Mouse (Mus musculus) heart, postnatal 0 days (tissue): ENCODE data around the gene Esr1. TPM values are rescaled to one million over a fixed set of nuclear protein-coding genes. Genes with fewer than 3 reads are reported as not detected.

Source experiments
- ATAC-seq: fragments of 200-750 bp; cut with Nextera tagmentation; 2 replicates; pipeline ENCODE4 v1.8.0; 2017; ENCODE audit warnings: low read depth, moderate number of reproducible peaks, moderate library complexity; ENCODE audit not compliant: insufficient read depth
- DNase-seq: peaks from one replicate; pipeline ENCODE4 v3.0.0-alpha.2; 2016; ENCODE audit warnings: low spot score
- H3K27ac ChIP-seq: fragments of 300-500 bp; sonication (generic); 2 replicates; pipeline ENCODE4 v1.5.1; 2014; ENCODE audit warnings: low read depth, mild to moderate bottlenecking
- H3K27me3 ChIP-seq: fragments of 300-500 bp; sonication (generic); 2 replicates; pipeline ENCODE4 v1.6.1; 2014; ENCODE audit warnings: low read length, mixed read lengths; ENCODE audit not compliant: control insufficient read depth, insufficient read depth
- H3K36me3 ChIP-seq: fragments of 300-500 bp; sonication (generic); replicated peaks from 2 replicates; pipeline ENCODE4 v1.6.1; 2014; ENCODE audit warnings: low read length, mixed read lengths; ENCODE audit not compliant: control insufficient read depth, insufficient read depth
- H3K4me1 ChIP-seq: fragments of 300-500 bp; sonication (generic); 2 replicates; pipeline ENCODE4 v1.6.1; 2014; ENCODE audit warnings: antibody characterized with exemption; ENCODE audit not compliant: control insufficient read depth, insufficient read depth
- H3K4me2 ChIP-seq: fragments of 300-500 bp; sonication (generic); 2 replicates; pipeline ENCODE4 v1.6.1; 2014; ENCODE audit warnings: low read depth, mild to moderate bottlenecking, low read length, moderate library complexity
- H3K4me3 ChIP-seq: fragments of 300-500 bp; sonication (generic); 2 replicates; pipeline ENCODE4 v1.5.1; 2014; ENCODE audit warnings: low read depth, low read length
- H3K9ac ChIP-seq: fragments of 300-500 bp; sonication (generic); replicated peaks from 2 replicates; pipeline ENCODE4 v1.6.1; 2014; ENCODE audit warnings: low read depth, low read length, mixed read lengths
- H3K9me3 ChIP-seq: fragments of 300-500 bp; sonication (generic); replicated peaks from 2 replicates; pipeline ENCODE4 v1.6.1; 2016; ENCODE audit warnings: low read length; ENCODE audit not compliant: control insufficient read depth
- CTCF ChIP-seq: IDR thresholded peaks from 2 replicates; pipeline ENCODE4 v1.5.1; 2016; ENCODE audit warnings: antibody characterized with exemption, control low read depth, low read depth
- EP300 ChIP-seq: IDR thresholded peaks from 2 replicates; pipeline ENCODE4 v1.6.1; 2016; ENCODE audit warnings: antibody characterized with exemption, low read depth
- WGBS: fragments of 180-500 bp; shearing (Covaris S2); extraction: QIAGEN DNeasy Blood & Tissue Kit; methylation state at CpG from one replicate; pipeline ENCODE4 v1.1.7; 2014; 5-methylcytosine and 5-hydroxymethylcytosine counted together
- polyA plus RNA-seq: library from polyadenylated mRNA; unstranded; fragments of >200 nt; fragmentation: Nextera tagmentation; extraction: Ambion mirVana; gene quantifications from 2 replicates; pipeline ENCODE4 v1.2.1, GENCODE M21; 2015
- total RNA-seq: library from RNA; depleted of rRNA; stranded (reverse); fragments of >200 nt; gene quantifications from 2 replicates; pipeline ENCODE4 v1.2.3, GENCODE M21; 2014; ENCODE audit warnings: low replicate concordance; rRNA removed

Esr1 gene
- total RNA-seq, result 0.12 and 0.50 TPM in 2 replicates
- 0.14 and 0.21 TPM in 2 replicates for polyA plus RNA-seq

GRCm38 (mm10) chr10:4611386-4612155 lies at the start of gene Esr1:
Gene Esr1 (plus strand): TSS chr10:4611593.
- Histone ChIP-seq H3K27me3 (no peaks in the 10 kb centered on the region), H3K9ac (peak within 1 kb of the TSS; percentile 1; the same call in 1 of the 2 replicates), H3K9me3 (no peaks in the 10 kb centered on the region), H3K4me1 (no peaks in the 10 kb centered on the region), H3K4me3 (peak within 1 kb of the TSS; percentile 39), H3K4me2 (peak within 1 kb of the TSS; percentile 62), H3K36me3 (no peaks in the 10 kb centered on the region), H3K27ac (no peak within 1 kb of the TSS)
- WGBS, result 37% methylated on average over 13 of the region's 13 CpGs
- ATAC-seq (no peak), DNase-seq (no peak)
- TF ChIP-seq CTCF, result no peak
- no peak for TF ChIP-seq EP300

GRCm38 (mm10) chr10:4565148-4565547 lies 46.2 kb upstream of the Esr1 start:
- no peak overlapping the region for H3K4me3 ChIP-seq
- 69% methylated on average over 1 of the region's 1 CpGs for WGBS
- DNase-seq, result no peak
- no peaks in the 10 kb centered on the region for H3K9me3 ChIP-seq
- no peaks in the 10 kb centered on the region for H3K4me1 ChIP-seq
- H3K4me2 ChIP-seq, result no peak overlapping the region
- no peak overlapping the region for H3K9ac ChIP-seq
- ATAC-seq, result no peak
- H3K27me3 ChIP-seq, result no peaks in the 10 kb centered on the region
- H3K36me3 ChIP-seq, result no peaks in the 10 kb centered on the region
- H3K27ac ChIP-seq, result no peak overlapping the region
- no peak for TF ChIP-seq CTCF
- no peak for TF ChIP-seq EP300

GRCm38 (mm10) chr10:4570778-4571177 lies 40.6 kb upstream of the Esr1 start:
- H3K27ac ChIP-seq, result no peak overlapping the region
- H3K9ac ChIP-seq, result no peak overlapping the region
- H3K4me1 ChIP-seq, result no peaks in the 10 kb centered on the region
- ATAC-seq (no peak), DNase-seq (no peak)
- 86% methylated on average over 4 of the region's 4 CpGs for WGBS
- no peaks in the 10 kb centered on the region for H3K9me3 ChIP-seq
- no peaks in the 10 kb centered on the region for H3K27me3 ChIP-seq
- no peaks in the 10 kb centered on the region for H3K36me3 ChIP-seq
- no peak overlapping the region for H3K4me3 ChIP-seq
- H3K4me2 ChIP-seq, result no peak overlapping the region
- TF ChIP-seq EP300 (no peak), CTCF (no peak)

- WGBS, result 65% methylated on average over 4 of the region's 4 CpGs
- H3K9ac ChIP-seq, result no peak overlapping the region
- TF ChIP-seq EP300 (no peak), CTCF (no peak)
- H3K9me3 ChIP-seq, result no peaks in the 10 kb centered on the region
- H3K27me3 ChIP-seq, result no peaks in the 10 kb centered on the region
- no peak for ATAC-seq
- H3K4me3 ChIP-seq, result no peak overlapping the region
- no peaks in the 10 kb centered on the region for H3K4me1 ChIP-seq
- no peak for DNase-seq
- H3K36me3 ChIP-seq, result no peaks in the 10 kb centered on the region
- H3K4me2 ChIP-seq, result no peak overlapping the region
- H3K27ac ChIP-seq, result no peak overlapping the region
Observed at GRCm38 (mm10) chr10:4571304-4571703, 40.1 kb upstream of the Esr1 start.

- Histone ChIP-seq H3K27ac (no peak overlapping the region), H3K9ac (no peak overlapping the region), H3K36me3 (no peaks in the 10 kb centered on the region), H3K9me3 (no peaks in the 10 kb centered on the region), H3K4me2 (no peak overlapping the region), H3K4me3 (no peak overlapping the region), H3K4me1 (no peaks in the 10 kb centered on the region), H3K27me3 (no peaks in the 10 kb centered on the region)
- DNase-seq (no peak), ATAC-seq (no peak)
- TF ChIP-seq EP300, result no peak
- TF ChIP-seq CTCF, result no peak
- 82% methylated on average over 5 of the region's 5 CpGs for WGBS
Observed at GRCm38 (mm10) chr10:4581905-4582304, 29.5 kb upstream of the Esr1 start.
